Mouse (Mus musculus) heart, adult 2 months (tissue): ENCODE results near the gene Nell2.

Source experiments
- CTCF ChIP-seq: fragments of 200-600 bp; IDR thresholded peaks from 2 replicates; pipeline ENCODE4 v1.8.1; 2022; ENCODE audit warnings: antibody characterized with exemption, mild to moderate bottlenecking, moderate library complexity
- EP300 ChIP-seq: fragments of 200-500 bp; IDR thresholded peaks from 2 replicates; pipeline ENCODE4 v1.6.1; 2011; ENCODE audit warnings: low read depth, low read length, control low read depth; ENCODE audit not compliant: insufficient read depth
- POLR2A ChIP-seq: fragments of 200-500 bp; IDR thresholded peaks from 2 replicates; pipeline ENCODE4 v1.6.1; 2011; ENCODE audit warnings: mild to moderate bottlenecking, low read depth, low read length, control low read depth; ENCODE audit not compliant: insufficient read depth

GRCm38 (mm10) chr15:95316626-95317025 lies 211.7 kb downstream of the Nell2 start:
- no peak for TF ChIP-seq POLR2A
- TF ChIP-seq CTCF = no peak
- no peak for TF ChIP-seq EP300
